Mouse (Mus musculus): Measurements from ENCODE around the gene Cir1.

The Cir1 gene

DNA sequence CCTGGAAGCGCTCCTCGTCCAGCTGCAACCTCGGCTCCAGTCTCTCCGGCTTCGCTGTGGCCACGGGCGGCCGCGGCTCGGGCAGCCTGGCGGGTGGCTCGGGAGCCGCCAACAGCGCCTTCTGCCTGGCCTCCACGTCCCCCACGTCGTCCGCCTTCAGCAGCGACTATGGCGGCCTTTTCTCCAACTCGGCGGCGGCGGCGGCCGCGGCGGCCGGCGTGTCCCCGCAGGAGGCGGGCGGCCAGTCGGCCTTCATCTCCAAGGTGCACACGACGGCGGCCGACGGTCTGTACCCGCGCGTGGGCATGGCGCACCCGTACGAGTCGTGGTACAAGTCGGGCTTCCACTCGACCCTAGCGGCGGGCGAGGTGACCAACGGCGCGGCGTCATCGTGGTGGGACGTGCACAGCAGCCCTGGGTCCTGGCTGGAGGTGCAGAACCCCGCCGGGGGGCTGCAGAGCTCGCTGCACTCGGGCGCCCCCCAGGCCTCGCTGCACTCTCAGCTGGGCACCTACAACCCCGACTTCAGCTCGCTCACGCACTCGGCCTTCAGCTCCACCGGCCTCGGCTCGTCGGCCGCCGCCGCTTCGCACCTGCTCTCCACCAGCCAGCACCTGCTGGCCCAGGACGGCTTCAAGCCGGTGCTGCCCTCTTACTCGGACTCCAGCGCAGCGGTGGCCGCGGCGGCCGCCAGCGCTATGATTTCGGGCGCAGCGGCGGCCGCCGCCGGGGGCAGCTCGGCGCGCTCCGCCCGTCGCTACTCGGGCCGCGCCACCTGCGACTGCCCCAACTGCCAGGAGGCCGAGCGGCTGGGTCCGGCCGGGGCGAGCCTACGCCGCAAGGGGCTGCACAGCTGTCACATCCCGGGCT lies 39.0 kb downstream of the Cir1 start:
- intact Hi-C loops (cut with DNase I) = loop anchor here (10.0 kb wide), 2 partner anchors 1381 to 1729 kb away; partner anchors contain the start of genes Dlx2 and Evx2

DNA sequence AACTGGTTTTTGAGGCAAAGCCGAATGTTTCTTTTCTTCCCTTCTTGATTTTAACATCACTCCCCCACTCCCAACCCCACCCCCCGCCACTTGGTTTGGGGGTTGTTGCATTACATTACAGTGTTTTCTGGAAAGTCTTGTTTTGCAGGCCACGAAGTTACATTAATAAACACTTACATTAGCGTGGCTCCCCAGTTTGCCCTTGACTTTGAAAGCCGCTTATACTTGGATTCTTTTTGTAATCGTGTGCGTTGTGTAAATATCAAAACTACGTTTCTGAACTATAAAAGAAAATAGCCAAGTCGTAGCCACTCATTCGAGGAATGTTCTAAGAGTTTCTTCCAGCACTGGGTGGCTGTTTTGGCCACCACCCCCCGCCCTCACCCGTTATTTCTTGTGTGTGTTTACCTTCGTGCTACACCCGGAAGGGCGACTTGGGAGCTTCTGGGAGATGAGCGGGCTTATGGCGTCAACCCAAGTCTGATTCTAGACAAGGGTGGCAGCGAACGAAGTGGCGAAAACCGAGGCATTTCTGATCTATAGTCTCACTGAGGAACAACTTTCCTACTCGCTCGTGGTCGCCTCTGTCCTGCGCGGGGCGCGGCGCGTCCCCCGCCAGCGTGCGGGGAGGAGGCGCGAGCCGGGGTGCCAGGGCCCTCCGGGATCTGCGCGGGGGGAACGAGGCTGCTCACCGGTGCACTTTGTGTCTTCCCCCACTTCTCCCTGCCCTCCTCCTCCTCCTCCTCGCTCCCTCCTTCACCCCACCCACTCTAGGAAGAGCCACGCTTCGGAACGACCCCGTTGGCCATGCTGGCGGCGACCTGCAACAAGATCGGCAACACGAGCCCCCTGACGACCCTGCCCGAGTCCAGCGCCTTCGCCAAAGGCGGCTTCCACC lies 39.9 kb downstream of the Cir1 start:
- intact Hi-C loops (cut with DNase I) = loop anchor here (10.0 kb wide), 2 partner anchors 1382 to 1728 kb away; partner anchors contain the start of genes Dlx2 and Evx2

DNA sequence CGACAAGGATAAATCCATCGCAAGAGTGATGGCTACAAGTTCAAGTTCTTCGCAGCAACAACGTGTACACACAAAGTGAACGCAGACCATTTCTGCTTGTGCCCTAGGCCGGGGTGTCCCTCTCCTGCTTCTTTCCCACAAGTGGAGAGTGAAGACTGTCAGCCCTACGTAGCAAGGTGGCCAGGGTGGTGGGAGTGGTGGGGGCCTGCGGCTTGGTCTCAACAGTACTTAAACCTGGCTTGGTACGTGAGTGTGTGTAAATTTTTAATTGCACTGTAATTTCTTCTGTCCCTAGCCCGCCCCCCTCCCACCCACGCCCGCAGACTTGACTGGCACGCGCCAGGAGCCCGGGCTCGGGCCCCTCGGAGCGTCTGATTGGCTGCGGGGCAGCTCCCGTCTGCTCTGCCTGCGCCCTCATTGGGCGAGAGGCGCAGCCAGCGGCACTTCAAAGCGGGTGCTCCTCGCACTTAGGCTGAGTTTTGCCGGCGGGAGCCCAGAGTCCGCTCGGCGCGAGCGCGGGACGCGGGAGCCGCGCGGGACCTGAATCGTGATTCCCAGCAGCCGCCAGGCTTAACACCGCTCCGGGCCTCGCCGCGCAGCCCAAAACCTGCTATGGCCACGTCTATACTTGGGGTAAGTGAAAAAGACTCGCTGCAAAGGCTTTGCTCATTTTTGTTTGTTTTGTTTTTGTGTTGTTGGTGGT lies 40.9 kb downstream of the Cir1 start, which contains the start of gene Sp9:
Gene Sp9, plus strand, starts transcription at position 467 of the 703 bp plus-strand sequence.
- intact Hi-C loops (cut with DNase I) = loop anchor here (10.0 kb wide), 2 partner anchors 1383 to 1727 kb away; partner anchors contain the start of genes Dlx2 and Evx2

DNA sequence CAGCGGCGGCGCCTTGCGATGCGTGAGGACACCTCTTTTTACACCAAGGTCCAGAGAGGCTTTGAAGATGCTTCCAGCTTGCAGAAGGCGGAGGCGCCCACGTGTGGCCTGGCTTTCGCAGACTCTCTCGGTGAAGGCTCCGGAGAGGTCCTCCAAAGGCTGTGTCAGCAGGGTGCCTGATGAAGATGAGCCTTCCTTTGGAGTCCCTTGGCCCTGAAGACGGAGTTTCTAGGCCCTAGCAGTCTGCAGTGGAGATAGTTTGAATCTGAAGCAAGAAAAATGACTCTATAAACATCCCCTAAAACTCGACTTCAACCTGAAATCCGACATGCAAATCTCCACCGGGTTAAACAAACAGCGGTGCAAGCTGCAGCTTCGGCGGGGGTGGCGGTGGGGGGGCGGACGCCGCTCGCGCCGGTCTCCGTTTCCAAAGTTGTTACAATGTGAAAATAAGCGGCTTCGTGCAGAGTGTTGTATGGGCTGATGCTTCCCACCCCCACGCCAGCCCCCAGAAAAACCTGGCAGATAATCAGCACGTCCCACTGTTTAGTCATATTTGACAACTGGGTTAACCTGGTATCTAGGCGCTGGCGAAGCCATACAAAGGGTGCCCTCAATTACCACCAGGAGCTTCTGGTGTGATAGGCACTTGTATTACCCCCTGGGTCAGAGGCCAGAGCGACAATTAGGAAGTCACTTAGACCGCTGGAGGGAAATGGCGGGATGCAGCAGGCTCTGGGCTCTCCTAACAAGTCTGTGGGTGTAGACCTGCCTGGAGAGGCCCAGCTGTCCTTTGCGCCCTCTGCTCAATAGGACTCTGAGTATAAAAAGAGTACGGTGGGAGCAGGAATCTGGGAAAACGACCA lies 41.7 kb downstream of the Cir1 start:
- intact Hi-C loops (cut with DNase I) = loop anchor here (10.0 kb wide), 2 partner anchors 1384 to 1726 kb away; partner anchors contain the start of genes Dlx2 and Evx2

DNA sequence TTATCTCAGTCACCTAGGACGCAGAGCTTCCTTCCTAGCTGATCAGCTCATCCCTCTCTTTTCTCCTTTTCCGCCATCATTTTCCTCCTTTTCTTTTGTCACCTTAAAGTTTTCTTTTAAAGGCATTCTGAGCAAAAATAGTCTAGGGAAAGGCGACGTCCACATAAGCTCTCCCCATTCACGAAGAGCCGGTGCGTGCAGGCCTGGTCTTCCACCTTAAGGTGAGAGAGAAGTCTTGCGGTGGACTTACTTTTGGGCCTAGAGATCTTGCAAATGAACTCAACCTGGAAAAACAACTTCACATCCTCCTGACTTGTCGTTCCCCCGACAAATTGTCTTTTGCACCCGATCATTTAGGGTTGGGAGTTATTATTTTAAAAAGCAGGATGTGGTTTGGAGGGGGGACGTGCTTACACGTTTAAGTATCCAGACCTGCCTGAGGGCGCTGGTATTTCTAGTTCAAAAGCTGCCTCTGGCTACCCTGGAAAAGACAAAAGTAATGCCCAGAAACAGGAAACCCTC lies 42.4 kb downstream of the Cir1 start:
- intact Hi-C loops (cut with DNase I) = loop anchor here (10.0 kb wide), 2 partner anchors 1385 to 1725 kb away; partner anchors contain the start of genes Dlx2 and Evx2

DNA sequence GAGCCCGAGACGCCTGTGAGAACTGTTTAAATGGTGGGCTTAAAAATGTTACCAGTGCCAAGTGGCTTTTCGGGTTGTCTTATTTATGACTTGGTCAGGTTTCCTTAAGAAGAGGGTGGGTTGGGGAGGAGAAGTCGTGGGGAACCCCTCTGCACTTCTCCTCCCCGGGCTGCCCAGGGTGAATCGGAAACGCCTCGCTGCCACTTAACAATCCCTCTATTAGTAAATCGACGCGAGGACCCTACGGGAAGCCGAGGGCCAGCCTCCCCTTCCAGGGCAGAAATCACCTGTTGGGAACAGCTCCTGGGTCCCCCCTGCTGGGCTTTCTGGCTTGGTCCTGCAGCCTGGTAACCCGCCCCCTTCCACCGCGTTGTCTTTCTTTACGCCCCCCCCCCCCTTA lies 42.8 kb downstream of the Cir1 start:
- intact Hi-C loops (cut with DNase I) = loop anchor here (10.0 kb wide), 2 partner anchors 1385 to 1725 kb away; partner anchors contain the start of genes Dlx2 and Evx2

DNA sequence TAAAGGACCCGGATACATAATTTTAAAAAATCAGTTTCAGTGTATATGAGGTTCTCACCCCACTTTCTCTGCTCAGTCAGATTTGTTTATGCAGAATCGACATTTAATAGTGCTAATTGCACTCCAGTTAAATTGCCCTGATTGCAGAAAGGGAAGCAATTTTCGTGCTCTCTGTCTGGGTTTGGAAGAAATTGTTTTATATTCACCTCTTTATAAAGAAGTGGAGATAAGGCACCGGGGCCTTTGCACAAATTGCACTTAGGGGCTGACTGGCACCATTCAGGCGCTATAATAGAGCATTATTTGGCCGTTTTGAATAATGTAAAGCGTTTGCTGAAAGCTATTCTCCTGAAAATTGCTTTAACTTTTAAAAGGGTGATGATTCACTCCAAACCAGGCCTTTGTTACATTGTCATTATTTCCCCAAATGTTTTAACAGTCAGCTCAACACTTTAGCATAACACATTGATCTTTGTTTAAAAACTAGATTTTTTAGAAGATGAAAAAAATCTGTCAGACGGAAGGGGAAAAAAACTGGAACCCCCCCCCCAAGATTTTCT lies 43.6 kb downstream of the Cir1 start:
- intact Hi-C loops (cut with DNase I) = no loop called here

DNA sequence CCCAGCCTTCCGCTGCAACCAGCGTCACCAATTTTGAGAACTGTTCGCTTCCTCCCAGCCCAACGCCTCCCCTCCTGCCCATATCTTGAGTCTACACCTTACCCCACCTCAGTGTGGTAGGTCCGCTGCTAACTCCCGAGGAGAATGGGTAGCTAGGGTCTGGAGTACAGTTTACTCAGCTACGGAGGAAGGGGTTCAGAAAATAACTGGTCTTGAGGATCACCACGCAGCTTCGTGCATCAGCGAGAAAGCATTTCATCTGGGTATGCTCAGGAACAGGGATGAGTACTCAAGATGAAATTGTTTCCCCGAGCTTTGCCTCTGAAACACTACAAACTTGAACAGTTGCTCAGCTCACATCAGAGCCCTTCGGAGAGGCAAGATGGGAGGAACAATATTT lies 44.2 kb downstream of the Cir1 start:
- intact Hi-C loops (cut with DNase I) = no loop called here

DNA sequence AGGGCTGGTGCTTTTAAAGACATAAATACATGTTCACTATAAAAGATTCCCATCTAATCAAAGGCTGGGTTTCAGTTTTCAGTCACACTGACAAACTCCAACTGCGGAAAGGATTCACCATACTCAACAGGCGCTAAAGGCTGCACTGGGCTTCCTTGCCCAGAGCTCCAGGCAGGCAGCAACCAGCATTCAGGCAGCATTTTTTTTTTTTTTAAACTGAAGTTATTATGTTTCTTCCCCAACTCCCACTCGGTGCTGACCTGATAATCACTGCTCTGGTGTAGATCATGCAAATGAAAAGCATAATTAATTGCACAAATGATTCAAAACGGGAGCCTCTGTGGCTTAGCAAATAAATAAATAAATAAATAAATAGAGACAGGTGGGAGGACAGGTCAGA lies 44.7 kb downstream of the Cir1 start:
- intact Hi-C loops (cut with DNase I) = no loop called here

DNA sequence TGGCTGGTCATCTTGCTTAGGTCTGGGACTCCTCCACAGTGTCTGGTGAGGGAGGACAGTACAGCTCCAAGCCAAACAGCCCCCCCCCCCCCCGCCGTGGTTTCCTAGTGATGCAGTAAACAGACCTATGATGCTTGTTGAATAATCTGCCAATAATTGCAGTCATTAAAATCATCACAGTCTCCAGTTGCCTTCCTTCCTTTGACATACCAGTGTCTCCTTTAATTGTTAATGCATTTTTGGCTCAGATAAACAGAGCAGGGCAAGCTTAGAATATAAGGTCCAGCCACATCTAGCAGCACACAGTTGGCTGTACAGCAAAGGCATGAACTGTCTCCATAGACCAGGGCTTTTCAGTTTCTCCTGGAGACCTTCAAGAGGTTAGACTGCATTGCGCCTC lies 45.3 kb downstream of the Cir1 start:
- intact Hi-C loops (cut with DNase I) = no loop called here

DNA sequence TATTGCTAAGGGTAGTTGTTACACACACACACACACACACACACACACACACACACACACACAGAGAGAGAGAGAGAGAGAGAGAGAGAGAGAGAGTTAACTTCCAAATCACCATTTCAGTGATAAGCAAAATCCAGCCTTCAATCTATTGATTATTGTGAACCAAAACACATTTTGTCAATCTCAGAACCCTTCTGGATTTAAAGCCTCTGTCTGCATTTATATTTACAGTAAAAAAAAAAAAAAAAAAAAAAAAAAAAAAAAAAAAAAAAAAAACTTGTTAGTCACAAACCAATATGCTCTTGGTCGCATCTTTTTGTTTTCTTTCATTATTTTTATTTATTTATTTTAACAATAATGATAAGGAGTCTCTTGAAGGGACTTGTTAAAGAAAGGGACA lies 45.9 kb downstream of the Cir1 start:
- intact Hi-C loops (cut with DNase I) = no loop called here

DNA sequence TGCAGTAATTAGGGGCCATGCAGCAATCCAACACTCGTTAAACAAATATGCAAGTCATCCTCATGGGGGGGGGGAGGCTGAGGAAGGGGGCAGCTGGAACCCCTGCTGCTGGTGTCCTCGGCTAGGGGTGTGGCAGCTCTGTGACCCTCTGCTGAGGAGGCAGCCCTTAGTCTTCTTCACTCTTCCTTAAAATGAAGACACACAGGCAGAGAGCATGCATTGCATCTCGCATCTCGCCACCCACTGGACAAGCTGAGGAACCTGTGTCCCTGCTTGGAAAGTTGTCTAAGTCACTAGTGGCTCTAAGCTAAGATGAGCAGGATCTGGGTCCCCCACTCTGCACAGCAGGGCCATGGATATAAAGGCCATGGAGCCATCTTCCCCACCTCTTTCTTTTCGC lies 46.5 kb downstream of the Cir1 start:
- intact Hi-C loops (cut with DNase I) = no loop called here

DNA sequence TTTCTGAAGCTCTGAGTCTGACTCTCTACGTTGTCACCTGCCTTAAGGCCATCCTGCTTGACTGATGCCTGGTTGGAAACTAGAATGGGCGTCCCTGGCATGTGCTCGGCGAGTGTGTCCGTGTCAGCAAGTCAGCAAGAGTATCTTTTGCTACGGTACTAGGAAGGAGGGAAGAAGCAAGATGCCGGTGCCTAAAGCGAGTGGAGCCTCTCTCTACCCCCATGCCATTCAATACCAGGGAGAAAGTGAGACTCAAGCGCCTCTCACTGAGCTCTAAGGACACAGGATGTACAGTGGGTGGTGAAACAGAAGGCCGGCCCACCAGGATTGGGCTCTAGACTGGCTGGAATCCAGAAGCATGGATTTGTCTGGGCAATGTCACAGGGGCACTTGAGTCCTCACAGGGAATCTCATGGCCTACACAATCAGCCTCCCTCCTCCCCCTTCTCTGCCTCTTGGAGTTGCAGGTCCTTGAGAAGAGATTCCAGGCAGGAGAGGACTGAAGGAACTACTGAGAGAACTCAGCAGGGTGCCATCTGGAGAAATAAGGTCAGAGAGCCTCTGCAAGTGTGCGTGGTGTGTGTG lies 47.8 kb downstream of the Cir1 start:
- intact Hi-C loops (cut with DNase I) = no loop called here

DNA sequence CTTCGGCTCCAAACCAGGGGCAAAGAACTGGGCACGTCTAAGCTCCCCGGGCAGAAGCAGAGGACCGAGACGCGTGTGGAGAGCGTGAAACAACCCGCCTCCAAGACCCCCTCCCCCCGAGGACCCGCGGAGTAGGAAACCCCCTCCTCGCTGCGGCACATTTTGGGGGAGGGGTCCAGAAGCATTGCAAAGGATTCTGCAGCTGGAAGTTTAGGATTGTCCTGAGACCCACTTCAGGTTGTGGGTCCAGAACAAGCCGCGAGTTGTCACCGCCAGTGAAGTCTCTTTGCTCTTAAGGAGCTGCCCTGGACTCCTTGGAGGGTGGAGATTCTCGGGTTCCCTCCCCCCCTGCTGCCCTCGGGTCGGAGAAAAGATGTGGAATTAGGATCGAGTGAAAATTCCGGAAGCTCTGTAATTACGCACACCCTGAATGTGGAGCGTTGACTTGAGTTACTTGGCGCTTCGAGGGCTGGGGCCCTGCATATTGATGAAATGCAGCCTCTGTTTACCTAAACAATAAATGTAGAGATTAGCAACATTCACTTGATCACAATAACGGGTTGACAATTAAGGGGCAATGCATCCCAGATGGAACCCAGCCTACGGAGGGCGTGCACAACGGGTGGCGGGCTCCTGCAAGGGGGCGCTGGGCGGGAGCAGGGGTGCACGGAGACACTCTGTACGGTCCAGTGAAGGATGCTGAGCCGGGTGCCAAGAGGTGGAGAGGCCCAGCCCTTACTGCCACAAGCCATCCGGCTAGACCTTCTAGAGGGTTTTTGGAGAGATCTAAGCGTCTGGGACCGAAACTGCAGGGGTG lies 48.5 kb downstream of the Cir1 start:
- intact Hi-C loops (cut with DNase I) = no loop called here

DNA sequence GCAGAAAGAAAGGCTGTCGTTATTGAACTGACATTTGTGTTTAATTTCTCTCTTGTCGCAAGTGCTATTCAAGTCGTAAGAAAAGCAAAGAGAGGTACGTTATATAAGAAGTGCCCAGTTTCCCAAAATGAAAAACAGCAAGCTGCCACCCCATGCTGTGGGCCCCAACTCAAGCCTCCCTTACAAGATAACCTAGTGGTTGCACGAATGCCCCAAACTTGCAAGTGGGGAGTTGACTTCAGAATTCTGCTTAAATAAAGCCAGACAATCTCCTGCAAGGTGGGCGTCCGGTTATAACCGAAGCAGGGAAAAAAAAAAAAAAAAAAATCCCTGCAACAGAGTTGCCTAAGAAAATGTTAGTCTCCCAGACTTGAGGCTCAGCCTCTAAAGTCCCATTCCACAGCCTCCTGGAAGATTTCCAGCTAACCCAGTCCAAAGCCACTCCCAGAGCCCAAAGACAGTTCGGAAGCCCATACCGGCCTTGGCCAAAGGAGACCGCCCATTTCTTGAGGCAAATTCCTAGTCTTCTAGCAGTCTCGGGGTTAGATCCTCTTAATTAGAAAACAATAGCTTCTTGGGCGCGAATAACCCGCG lies 49.2 kb downstream of the Cir1 start:
- intact Hi-C loops (cut with DNase I) = no loop called here

DNA sequence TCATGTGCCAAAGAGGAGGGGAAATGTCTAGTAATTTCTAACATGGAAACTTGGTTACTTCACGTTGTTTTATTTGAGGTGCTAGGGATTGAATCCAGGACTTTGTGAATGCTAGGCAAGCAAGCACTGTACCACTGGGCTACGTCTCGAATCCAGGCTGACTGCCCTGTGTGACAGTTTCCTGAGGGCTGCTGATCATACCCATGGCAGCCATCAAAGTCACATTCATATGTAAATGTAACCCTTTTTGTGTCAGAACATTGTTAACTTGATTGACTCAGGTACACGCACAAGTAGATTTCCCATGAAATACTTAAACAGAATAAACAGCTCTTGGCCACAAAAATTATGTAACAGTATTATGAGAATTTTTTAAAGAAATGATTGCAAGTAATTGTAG lies 63.8 kb downstream of the Cir1 start:
- intact Hi-C loops (cut with DNase I) = no loop called here

DNA sequence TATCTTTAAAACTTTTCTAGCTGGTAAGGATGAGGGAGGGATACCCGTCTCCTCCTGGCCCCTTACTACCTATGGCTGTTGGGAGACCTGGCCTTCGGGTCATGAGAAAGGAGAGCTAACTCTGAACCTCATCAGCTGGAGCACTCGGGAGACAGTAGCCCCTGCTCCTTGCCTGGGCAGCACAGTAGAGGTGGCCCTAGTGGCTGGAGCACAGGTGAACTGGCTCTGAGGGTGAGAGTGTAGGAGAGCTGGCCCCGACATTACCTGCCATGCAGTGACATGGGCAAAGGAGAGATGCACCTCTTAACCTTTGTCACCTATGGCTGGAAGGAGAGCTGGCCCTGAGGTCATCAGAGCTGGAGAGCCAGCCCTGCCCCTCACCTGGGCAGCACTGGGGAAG lies 71.2 kb downstream of the Cir1 start:
- intact Hi-C loops (cut with DNase I) = no loop called here
